Mouse (Mus musculus) bone marrow, adult 2 months (tissue): ENCODE data around the gene Mapk14. TPM values are rescaled to one million over a fixed set of nuclear protein-coding genes. Genes with fewer than 3 reads are reported as not detected.

ENCODE experiments used
- H3K27ac ChIP-seq: fragments of 200-500 bp; 2 replicates; pipeline ENCODE4 v1.5.1; 2012; ENCODE audit warnings: low read depth, mild to moderate bottlenecking, control low read depth, inconsistent platforms, low read length; ENCODE audit not compliant: control insufficient read depth, poor library complexity, insufficient read depth
- H3K4me1 ChIP-seq: fragments of 200-500 bp; 2 replicates; pipeline ENCODE4 v1.6.1; 2011; ENCODE audit warnings: low read length; ENCODE audit not compliant: control insufficient read depth, insufficient read depth
- H3K4me3 ChIP-seq: fragments of 200-500 bp; replicated peaks from 2 replicates; pipeline ENCODE3; 2011; ENCODE audit warnings: mild to moderate bottlenecking, low read depth, low read length, control low read depth; ENCODE audit not compliant: control insufficient read depth
- CTCF ChIP-seq: fragments of 200-500 bp; IDR thresholded peaks from 2 replicates; pipeline ENCODE4 v1.5.1; 2011; ENCODE audit warnings: low read length, control low read depth; ENCODE audit not compliant: control insufficient read depth, insufficient read depth
- POLR2A ChIP-seq: fragments of 200-500 bp; IDR thresholded peaks from 2 replicates; pipeline ENCODE4 v1.6.1; 2011; ENCODE audit warnings: low read depth, mild to moderate bottlenecking, control low read depth, low read length, borderline replicate concordance; ENCODE audit not compliant: control insufficient read depth
- WGBS: fragments of 180-500 bp; shearing (Covaris S2); methylation state at CpG from one replicate; pipeline ENCODE4 v1.1.7; 2018; 5-methylcytosine and 5-hydroxymethylcytosine counted together
- polyA plus RNA-seq: library from polyadenylated mRNA; stranded (reverse); fragments of >200 nt; gene quantifications from 2 replicates; pipeline ENCODE4 v1.2.4, GENCODE M21; 2011; ENCODE audit warnings: low replicate concordance; ENCODE audit not compliant: missing spikeins, insufficient read depth, insufficient read length

The Mapk14 gene
- polyA plus RNA-seq, 1 experiment, result 100 TPM

GRCm38 (mm10) chr17:28682311-28683084 lies 8.6 kb upstream of the Mapk14 start:
- Histone ChIP-seq H3K4me1 (peaks cover 8% of the 10 kb centered on the region; the same call in 1 of the 2 replicates), H3K4me3 (peak overlapping the region; percentile 25), H3K27ac (peak overlapping the region; percentile 83)
- 46% methylated on average over 13 of the region's 13 CpGs for WGBS
- no peak for TF ChIP-seq CTCF
- TF ChIP-seq POLR2A, result no peak

GRCm38 (mm10) chr17:28683601-28684000 lies 7.5 kb upstream of the Mapk14 start:
- Histone ChIP-seq H3K4me3 (no peak overlapping the region), H3K4me1 (peaks cover 7% of the 10 kb centered on the region; the same call in 1 of the 2 replicates), H3K27ac (peak overlapping the region; percentile 66; the same call in 1 of the 2 replicates)
- TF ChIP-seq POLR2A, result no peak
- no peak for TF ChIP-seq CTCF
- WGBS, result 44% methylated on average over 1 of the region's 1 CpGs

GRCm38 (mm10) chr17:28684631-28685030 lies 6.5 kb upstream of the Mapk14 start:
- peaks cover 7% of the 10 kb centered on the region; the same call in 1 of the 2 replicates for H3K4me1 ChIP-seq
- TF ChIP-seq CTCF, result no peak
- TF ChIP-seq POLR2A, result no peak
- 87% methylated on average over 19 of the region's 19 CpGs for WGBS

GRCm38 (mm10) chr17:28687354-28687753 lies 3.8 kb upstream of the Mapk14 start:
- H3K4me1 ChIP-seq, result peaks cover 5% of the 10 kb centered on the region; the same call in 1 of the 2 replicates
- TF ChIP-seq CTCF (no peak), POLR2A (no peak)
- H3K4me3 ChIP-seq, result no peak overlapping the region
- WGBS, result 12% methylated on average over 4 of the region's 4 CpGs
- H3K27ac ChIP-seq, result no peak overlapping the region

More at GRCm38 (mm10) chr17:28684631-28685030, 6.5 kb upstream of the Mapk14 start:
- H3K27ac ChIP-seq, result no peak overlapping the region
- H3K4me3 ChIP-seq, result no peak overlapping the region

- 0 out of 2 replicates have a peak, but pooled peaks have one; percentile 29 for TF ChIP-seq POLR2A
- TF ChIP-seq CTCF, result no peak
- Histone ChIP-seq H3K4me3 (peak within 1 kb of the TSS; percentile 61), H3K4me1 (peaks cover 1% of the 10 kb centered on the region; the same call in 1 of the 2 replicates), H3K27ac (peak within 1 kb of the TSS; percentile 97)
- WGBS, result 6% methylated on average over 40 of the region's 40 CpGs
Observed at GRCm38 (mm10) chr17:28689586-28690283, 1.4 kb upstream of the Mapk14 start, which contains the start of gene Slc26a8. Gene Slc26a8, minus strand, starts transcription at chr17:28690233.

- Histone ChIP-seq H3K27ac (peak overlapping the region; percentile 97), H3K4me3 (peak overlapping the region; percentile 86), H3K4me1 (peaks cover 4% of the 10 kb centered on the region)
- under 1% methylated on average over 53 of the region's 53 CpGs for WGBS
- no peak for TF ChIP-seq CTCF
- TF ChIP-seq POLR2A, result no peak
Observed at GRCm38 (mm10) chr17:28691687-28692340, 685 bp downstream of the Mapk14 start.

GRCm38 (mm10) chr17:28692341-28692710 lies 1.2 kb downstream of the Mapk14 start:
- WGBS, result under 1% methylated on average over 18 of the region's 18 CpGs
- Histone ChIP-seq H3K4me1 (peaks cover 5% of the 10 kb centered on the region), H3K4me3 (peak overlapping the region; percentile 86), H3K27ac (peak overlapping the region; percentile 97)
- TF ChIP-seq CTCF (no peak), POLR2A (0 out of 2 replicates have a peak, but pooled peaks have one; percentile 7)

GRCm38 (mm10) chr17:28693086-28693485 lies 2.0 kb downstream of the Mapk14 start:
- H3K4me1 ChIP-seq, result peaks cover 5% of the 10 kb centered on the region

More at GRCm38 (mm10) chr17:28693086-28693485, 2.0 kb downstream of the Mapk14 start:
- 3% methylated on average over 3 of the region's 3 CpGs for WGBS
- no peak for TF ChIP-seq CTCF
- TF ChIP-seq POLR2A, result no peak
- Histone ChIP-seq H3K4me3 (peak overlapping the region; percentile 62), H3K27ac (no peak overlapping the region)
